Mouse (Mus musculus) ES-Bruce4 (cell line): ENCODE results near the gene Eps15l1. TPM values are rescaled to one million over a fixed set of nuclear protein-coding genes. Genes with fewer than 3 reads are reported as not detected.

Experiments
- H3K27ac ChIP-seq: 2 replicates; pipeline ENCODE4 v1.5.1; 2012; ENCODE audit warnings: low read length, inconsistent platforms; ENCODE audit not compliant: insufficient read depth
- H3K27me3 ChIP-seq: 2 replicates; pipeline ENCODE4 v1.6.1; 2012; ENCODE audit warnings: mild to moderate bottlenecking, low read length, inconsistent platforms; ENCODE audit not compliant: control insufficient read depth, poor library complexity, insufficient read depth, severe bottlenecking
- H3K36me3 ChIP-seq: 2 replicates; pipeline ENCODE4 v1.6.1; 2012; ENCODE audit warnings: inconsistent platforms, mild to moderate bottlenecking, low read length, moderate library complexity; ENCODE audit not compliant: control insufficient read depth, poor library complexity, insufficient read depth, severe bottlenecking
- H3K4me1 ChIP-seq: one replicate; pipeline ENCODE4 v1.8.1; 2011; ENCODE audit warnings: low read length; ENCODE audit not compliant: control insufficient read depth, insufficient read depth
- H3K4me3 ChIP-seq: 2 replicates; pipeline ENCODE4 v1.5.1; 2011; ENCODE audit warnings: low read depth, mild to moderate bottlenecking, low read length
- H3K9ac ChIP-seq: 2 replicates; pipeline ENCODE4 v1.6.1; 2012; ENCODE audit warnings: low read depth, mild to moderate bottlenecking, inconsistent platforms; ENCODE audit not compliant: poor library complexity, severe bottlenecking
- H3K9me3 ChIP-seq: replicated peaks from 2 replicates; pipeline ENCODE4 v1.6.1; 2012; ENCODE audit warnings: mild to moderate bottlenecking, low read length, inconsistent platforms; ENCODE audit not compliant: control insufficient read depth, poor library complexity, insufficient read depth, severe bottlenecking
- CTCF ChIP-seq: IDR thresholded peaks from one replicate; pipeline ENCODE4 v1.8.1; 2011; ENCODE audit warnings: low read depth, low read length
- EP300 ChIP-seq: IDR thresholded peaks from 2 replicates; pipeline ENCODE4 v1.6.1; 2011; ENCODE audit warnings: low read depth, low read length; ENCODE audit not compliant: insufficient read depth
- POLR2A ChIP-seq: IDR thresholded peaks from one replicate; pipeline ENCODE4 v1.8.1; 2011; ENCODE audit warnings: low read length; ENCODE audit not compliant: insufficient read depth
- polyA plus RNA-seq: library from polyadenylated mRNA; stranded (reverse); fragments of >200 nt; gene quantifications from 2 replicates; pipeline ENCODE4 v1.2.4, GENCODE M21; 2011; ENCODE audit warnings: low read depth; ENCODE audit not compliant: missing spikeins, insufficient read depth, insufficient read length

Eps15l1 gene
- polyA plus RNA-seq, 1 experiment, result 90.9 TPM

GRCm38 (mm10) chr8:72348114-72348513 is 73.1 kb downstream of the Eps15l1 start:
- TF ChIP-seq POLR2A, result no peak
- no peak for TF ChIP-seq EP300
- no peak for TF ChIP-seq CTCF
- Histone ChIP-seq H3K36me3 (peaks cover 3% of the 10 kb centered on the region; the same call in 1 of the 2 replicates), H3K4me1 (peaks cover under 1% of the 10 kb centered on the region), H3K27me3 (no peaks in the 10 kb centered on the region), H3K4me3 (no peak overlapping the region), H3K27ac (no peak overlapping the region), H3K9me3 (no peaks in the 10 kb centered on the region), H3K9ac (no peak overlapping the region)

- H3K4me1 ChIP-seq, result no peaks in the 10 kb centered on the region
- H3K4me3 ChIP-seq, result no peak overlapping the region
- H3K9ac ChIP-seq, result no peak overlapping the region
- peaks cover 3% of the 10 kb centered on the region; the same call in 1 of the 2 replicates for H3K36me3 ChIP-seq
- H3K9me3 ChIP-seq, result no peaks in the 10 kb centered on the region
- no peaks in the 10 kb centered on the region for H3K27me3 ChIP-seq
- TF ChIP-seq POLR2A, result no peak
- no peak overlapping the region for H3K27ac ChIP-seq
Measured at GRCm38 (mm10) chr8:72347553-72347952, 73.7 kb downstream of the Eps15l1 start.

GRCm38 (mm10) chr8:72343725-72344124 is 77.5 kb downstream of the Eps15l1 start:
- Histone ChIP-seq H3K4me1 (no peaks in the 10 kb centered on the region), H3K27ac (no peak overlapping the region), H3K27me3 (no peaks in the 10 kb centered on the region), H3K9me3 (no peaks in the 10 kb centered on the region), H3K36me3 (peaks cover 9% of the 10 kb centered on the region; the same call in 1 of the 2 replicates), H3K9ac (no peak overlapping the region), H3K4me3 (no peak overlapping the region)
- TF ChIP-seq CTCF (no peak), POLR2A (no peak), EP300 (no peak)

GRCm38 (mm10) chr8:72342556-72343300 is 78.5 kb downstream of the Eps15l1 start:
- no peaks in the 10 kb centered on the region for H3K9me3 ChIP-seq
- peaks cover 9% of the 10 kb centered on the region; the same call in 1 of the 2 replicates for H3K36me3 ChIP-seq
- TF ChIP-seq POLR2A, result no peak
- no peak overlapping the region for H3K9ac ChIP-seq
- no peak overlapping the region for H3K4me3 ChIP-seq
- no peaks in the 10 kb centered on the region for H3K4me1 ChIP-seq
- no peaks in the 10 kb centered on the region for H3K27me3 ChIP-seq
- 0 out of 2 replicates have a peak overlapping the region, but pooled peaks have one; percentile 8 for H3K27ac ChIP-seq

- Histone ChIP-seq H3K27ac (peak overlapping the region; percentile 53), H3K4me3 (no peak overlapping the region), H3K36me3 (0 out of 2 replicates have a peak, but pooled peaks cover 6% of the 10 kb centered on the region)
Measured at GRCm38 (mm10) chr8:72337034-72337433, 84.2 kb downstream of the Eps15l1 start.

GRCm38 (mm10) chr8:72336273-72336672 is 85.0 kb downstream of the Eps15l1 start:
- Histone ChIP-seq H3K36me3 (0 out of 2 replicates have a peak, but pooled peaks cover 6% of the 10 kb centered on the region), H3K4me1 (peaks cover 23% of the 10 kb centered on the region), H3K9me3 (no peaks in the 10 kb centered on the region), H3K4me3 (no peak overlapping the region), H3K27me3 (no peaks in the 10 kb centered on the region), H3K27ac (peak overlapping the region; percentile 91), H3K9ac (0 out of 2 replicates have a peak overlapping the region, but pooled peaks have one; percentile 16)
- TF ChIP-seq CTCF (no peak), POLR2A (no peak), EP300 (no peak)

More at GRCm38 (mm10) chr8:72337034-72337433, 84.2 kb downstream of the Eps15l1 start:
- Histone ChIP-seq H3K27me3 (no peaks in the 10 kb centered on the region), H3K4me1 (peaks cover 20% of the 10 kb centered on the region), H3K9ac (peak overlapping the region; percentile 29; the same call in 1 of the 2 replicates), H3K9me3 (no peaks in the 10 kb centered on the region)
- TF ChIP-seq POLR2A, result no peak
- no peak for TF ChIP-seq CTCF
- no peak for TF ChIP-seq EP300
